Mouse (Mus musculus) embryonic fibroblast, embryonic 13.5 days (primary cell): ENCODE measurements around the gene Wdr77.

Experiments
- CTCF ChIP-seq: IDR thresholded peaks from 2 replicates; pipeline ENCODE4 v1.5.1; 2011; ENCODE audit warnings: mild to moderate bottlenecking, control low read depth, low read length, moderate library complexity, borderline replicate concordance; ENCODE audit not compliant: insufficient read depth
- POLR2A ChIP-seq: IDR thresholded peaks from 2 replicates; pipeline ENCODE4 v1.6.1; 2011; ENCODE audit warnings: low read depth, mild to moderate bottlenecking, control low read depth, low read length, moderate library complexity

DNA sequence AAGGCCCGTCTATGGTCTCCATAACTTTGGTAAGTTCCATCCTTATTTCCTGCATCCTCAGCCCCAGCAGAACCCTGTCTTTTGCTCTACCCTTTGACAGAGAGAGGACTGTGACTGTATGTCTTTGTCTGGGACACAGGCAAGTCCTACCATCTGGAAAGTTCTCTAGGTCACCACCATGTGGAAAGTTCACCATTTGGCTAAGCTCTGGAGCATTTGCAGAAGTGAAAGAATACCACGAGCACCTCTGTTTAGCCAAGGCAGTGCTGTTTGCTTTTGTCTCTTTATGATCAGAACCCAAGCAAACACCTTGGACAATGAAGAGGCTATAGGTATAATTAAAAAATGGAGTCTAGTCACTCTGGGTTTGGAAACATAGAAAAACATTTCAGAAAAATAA is 37.2 kb upstream of the Wdr77 start:
- TF ChIP-seq CTCF (no peak), POLR2A (no peak)
